Mouse (Mus musculus): ENCODE results near the gene Gm21987. TPM values are rescaled to one million over a fixed set of nuclear protein-coding genes. Genes with fewer than 3 reads are reported as not detected.

The Gm21987 gene
- polyA plus RNA-seq, 1 experiment from 2014 or later, result not detected

- no peaks in the 10 kb centered on the region for H3K9me3 ChIP-seq
- peaks cover 31% of the 10 kb centered on the region for H3K36me3 ChIP-seq
- no peaks in the 10 kb centered on the region for H3K27me3 ChIP-seq
- whole genome bisulfite sequencing, result 74% methylated on average over 7 of the region's 7 CpGs
- no peak overlapping the region for H3K27ac ChIP-seq
- no peak for ATAC-seq (ENCODE audit: insufficient number of reproducible peaks, insufficient read depth, low FRiP score, low TSS enrichment, low read depth)
- H3K9ac ChIP-seq (replicated peaks), result no peak overlapping the region
- no peak overlapping the region; the same call in 1 of the 2 replicates for H3K4me3 ChIP-seq (replicated peaks)
- no peak overlapping the region for H3K4me2 ChIP-seq
- peaks cover 5% of the 10 kb centered on the region for H3K4me1 ChIP-seq (replicated peaks)
Measured at GRCm38 (mm10) chr16:38350361-38350855, 3.6 kb downstream of the Gm21987 start.

GRCm38 (mm10) chr16:38350939-38351338 is 4.1 kb downstream of the Gm21987 start:
- Histone ChIP-seq H3K4me3 (replicated peaks) (no peak overlapping the region), H3K27ac (no peak overlapping the region), H3K4me2 (no peak overlapping the region), H3K36me3 (peaks cover 31% of the 10 kb centered on the region), H3K4me1 (replicated peaks) (peaks cover 5% of the 10 kb centered on the region), H3K9ac (replicated peaks) (no peak overlapping the region), H3K27me3 (no peaks in the 10 kb centered on the region), H3K9me3 (no peaks in the 10 kb centered on the region)
- ATAC-seq (ENCODE audit: insufficient number of reproducible peaks, insufficient read depth, low FRiP score, low TSS enrichment, low read depth), result no peak
- 76% methylated on average over 6 of the region's 6 CpGs for WGBS

- Histone ChIP-seq H3K4me2 (no peak overlapping the region), H3K4me1 (replicated peaks) (peaks cover 5% of the 10 kb centered on the region), H3K27ac (no peak overlapping the region), H3K9ac (replicated peaks) (no peak overlapping the region), H3K9me3 (no peaks in the 10 kb centered on the region), H3K4me3 (replicated peaks) (no peak overlapping the region), H3K27me3 (no peaks in the 10 kb centered on the region), H3K36me3 (peaks cover 38% of the 10 kb centered on the region)
- no peak for ATAC-seq (ENCODE audit: insufficient number of reproducible peaks, insufficient read depth, low FRiP score, low TSS enrichment, low read depth)
- WGBS, result 88% methylated on average over 7 of the region's 7 CpGs
Measured at GRCm38 (mm10) chr16:38352031-38352430, 5.2 kb downstream of the Gm21987 start.

- no peak overlapping the region for H3K27ac ChIP-seq
- peaks cover 38% of the 10 kb centered on the region for H3K36me3 ChIP-seq
- no peak overlapping the region for H3K4me3 ChIP-seq (replicated peaks)
- H3K9ac ChIP-seq (replicated peaks), result no peak overlapping the region
- no peak for ATAC-seq (ENCODE audit: insufficient number of reproducible peaks, insufficient read depth, low FRiP score, low TSS enrichment, low read depth)
- no peaks in the 10 kb centered on the region for H3K27me3 ChIP-seq
- no peaks in the 10 kb centered on the region for H3K9me3 ChIP-seq
- H3K4me1 ChIP-seq (replicated peaks), result peaks cover under 1% of the 10 kb centered on the region; the same call in 1 of the 2 replicates
- no peak overlapping the region for H3K4me2 ChIP-seq
Measured at GRCm38 (mm10) chr16:38352851-38353250, 6.0 kb downstream of the Gm21987 start.

- no peak overlapping the region for H3K9ac ChIP-seq (replicated peaks)
- peaks cover 38% of the 10 kb centered on the region for H3K36me3 ChIP-seq
- no peak overlapping the region for H3K27ac ChIP-seq
- H3K4me1 ChIP-seq (replicated peaks), result no peaks in the 10 kb centered on the region
- H3K4me3 ChIP-seq (replicated peaks), result no peak overlapping the region
- ATAC-seq (ENCODE audit: insufficient number of reproducible peaks, insufficient read depth, low FRiP score, low TSS enrichment, low read depth), result no peak
- H3K4me2 ChIP-seq, result no peak overlapping the region
- no peaks in the 10 kb centered on the region for H3K27me3 ChIP-seq
- WGBS, result 96% methylated on average over 2 of the region's 2 CpGs
- H3K9me3 ChIP-seq, result no peaks in the 10 kb centered on the region
Measured at GRCm38 (mm10) chr16:38353642-38354041, 6.8 kb downstream of the Gm21987 start.

GRCm38 (mm10) chr16:38354185-38354913 is 7.5 kb downstream of the Gm21987 start:
- Histone ChIP-seq H3K9me3 (no peaks in the 10 kb centered on the region), H3K27me3 (no peaks in the 10 kb centered on the region), H3K4me2 (no peak overlapping the region), H3K27ac (no peak overlapping the region), H3K4me1 (replicated peaks) (no peaks in the 10 kb centered on the region), H3K9ac (replicated peaks) (no peak overlapping the region), H3K36me3 (peaks cover 35% of the 10 kb centered on the region), H3K4me3 (replicated peaks) (no peak overlapping the region)
- 90% methylated on average over 5 of the region's 5 CpGs for WGBS
- no peak for ATAC-seq (ENCODE audit: insufficient number of reproducible peaks, insufficient read depth, low FRiP score, low TSS enrichment, low read depth)

GRCm38 (mm10) chr16:38358256-38358812 is 11.5 kb downstream of the Gm21987 start:
- no peaks in the 10 kb centered on the region for H3K27me3 ChIP-seq
- no peak overlapping the region for H3K4me2 ChIP-seq
- H3K36me3 ChIP-seq, result peaks cover 11% of the 10 kb centered on the region
- H3K9ac ChIP-seq (replicated peaks), result no peak overlapping the region
- H3K27ac ChIP-seq, result no peak overlapping the region
- no peak overlapping the region for H3K4me3 ChIP-seq (replicated peaks)
- WGBS, result 84% methylated on average over 6 of the region's 6 CpGs
- no peak for ATAC-seq (ENCODE audit: insufficient number of reproducible peaks, insufficient read depth, low FRiP score, low TSS enrichment, low read depth)
- peaks cover 9% of the 10 kb centered on the region for H3K4me1 ChIP-seq (replicated peaks)
- no peaks in the 10 kb centered on the region for H3K9me3 ChIP-seq

- WGBS, result 91% methylated on average over 2 of the region's 2 CpGs
- no peak overlapping the region for H3K4me3 ChIP-seq (replicated peaks)
- H3K27ac ChIP-seq, result no peak overlapping the region
- H3K27me3 ChIP-seq, result no peaks in the 10 kb centered on the region
- peaks cover 9% of the 10 kb centered on the region for H3K4me1 ChIP-seq (replicated peaks)
- H3K4me2 ChIP-seq, result no peak overlapping the region
- no peak for ATAC-seq (ENCODE audit: insufficient number of reproducible peaks, insufficient read depth, low FRiP score, low TSS enrichment, low read depth)
- no peak overlapping the region for H3K9ac ChIP-seq (replicated peaks)
- H3K36me3 ChIP-seq, result peaks cover 7% of the 10 kb centered on the region
- no peaks in the 10 kb centered on the region for H3K9me3 ChIP-seq
Measured at GRCm38 (mm10) chr16:38359241-38359640, 12.4 kb downstream of the Gm21987 start.

- Histone ChIP-seq H3K36me3 (peaks cover 7% of the 10 kb centered on the region), H3K27ac (no peak overlapping the region), H3K4me1 (replicated peaks) (peaks cover 9% of the 10 kb centered on the region), H3K27me3 (no peaks in the 10 kb centered on the region), H3K9me3 (no peaks in the 10 kb centered on the region), H3K4me3 (replicated peaks) (no peak overlapping the region), H3K9ac (replicated peaks) (no peak overlapping the region), H3K4me2 (no peak overlapping the region)
- ATAC-seq (ENCODE audit: insufficient number of reproducible peaks, insufficient read depth, low FRiP score, low TSS enrichment, low read depth), result no peak
- 67% methylated on average over 3 of the region's 3 CpGs for WGBS
Measured at GRCm38 (mm10) chr16:38359857-38360256, 13.0 kb downstream of the Gm21987 start.

GRCm38 (mm10) chr16:38360317-38360716 is 13.5 kb downstream of the Gm21987 start:
- Histone ChIP-seq H3K27ac (no peak overlapping the region), H3K9ac (replicated peaks) (no peak overlapping the region; the same call in 1 of the 2 replicates), H3K36me3 (peaks cover 7% of the 10 kb centered on the region), H3K4me3 (replicated peaks) (no peak overlapping the region), H3K27me3 (no peaks in the 10 kb centered on the region), H3K4me1 (replicated peaks) (peaks cover 9% of the 10 kb centered on the region), H3K9me3 (no peaks in the 10 kb centered on the region), H3K4me2 (no peak overlapping the region)
- no peak for ATAC-seq (ENCODE audit: insufficient number of reproducible peaks, insufficient read depth, low FRiP score, low TSS enrichment, low read depth)
- WGBS, result 17% methylated on average over 2 of the region's 2 CpGs

- 27% methylated on average over 10 of the region's 10 CpGs for WGBS
- H3K27ac ChIP-seq, result no peak within 1 kb of the TSS
- ATAC-seq (ENCODE audit: insufficient number of reproducible peaks, insufficient read depth, low FRiP score, low TSS enrichment, low read depth), result no peak
Measured at GRCm38 (mm10) chr16:38361933-38362332, 15.1 kb downstream of the Gm21987 start, which contains the start of gene Popdc2. Gene Popdc2 (plus strand): TSS chr16:38362209.

More at GRCm38 (mm10) chr16:38361933-38362332, 15.1 kb downstream of the Gm21987 start, which contains the start of gene Popdc2:
- Histone ChIP-seq H3K9me3 (no peaks in the 10 kb centered on the region), H3K4me1 (replicated peaks) (peaks cover 9% of the 10 kb centered on the region), H3K9ac (replicated peaks) (no peak within 1 kb of the TSS), H3K4me3 (replicated peaks) (no peak within 1 kb of the TSS), H3K4me2 (0 out of 2 replicates have a peak within 1 kb of the TSS, but pooled peaks have one; percentile 2), H3K27me3 (no peaks in the 10 kb centered on the region), H3K36me3 (peaks cover under 1% of the 10 kb centered on the region)

Measured in limb, embryonic 12.5 days (tissue).